Mouse (Mus musculus) stomach, embryonic 16.5 days (tissue): ENCODE measurements around the gene Kcnk3. TPM values are rescaled to one million over a fixed set of nuclear protein-coding genes. Genes with fewer than 3 reads are reported as not detected.

Source experiments
- ATAC-seq: fragments of 200-750 bp; cut with Nextera tagmentation; 2 replicates; pipeline ENCODE4 v1.8.0; 2017; ENCODE audit warnings: moderate number of reproducible peaks, moderate TSS enrichment; ENCODE audit not compliant: insufficient read depth, low FRiP score
- H3K27ac ChIP-seq: fragments of 300-500 bp; sonication (generic); 2 replicates; pipeline ENCODE4 v1.5.1; 2014; ENCODE audit warnings: low read length
- H3K27me3 ChIP-seq: fragments of 300-500 bp; sonication (generic); 2 replicates; pipeline ENCODE4 v1.6.1; 2014; ENCODE audit warnings: low read length, control low read depth, mixed read lengths; ENCODE audit not compliant: control insufficient read depth, insufficient read depth
- H3K36me3 ChIP-seq: fragments of 300-500 bp; sonication (generic); 2 replicates; pipeline ENCODE4 v1.6.1; 2014; ENCODE audit warnings: low read length; ENCODE audit not compliant: control insufficient read depth, insufficient read depth
- H3K4me1 ChIP-seq: fragments of 300-500 bp; sonication (generic); 2 replicates; pipeline ENCODE4 v1.6.1; 2014; ENCODE audit warnings: low read length, control low read depth, mixed read lengths; ENCODE audit not compliant: control insufficient read depth, insufficient read depth
- H3K4me2 ChIP-seq: fragments of 300-500 bp; sonication (generic); 2 replicates; pipeline ENCODE4 v1.6.1; 2014; ENCODE audit warnings: low read depth, low read length, mixed read lengths
- H3K4me3 ChIP-seq: fragments of 300-500 bp; sonication (generic); replicated peaks from 2 replicates; pipeline ENCODE4 v1.5.1; 2014; ENCODE audit warnings: mild to moderate bottlenecking, low read length
- H3K9ac ChIP-seq: fragments of 300-500 bp; sonication (generic); 2 replicates; pipeline ENCODE4 v1.6.1; 2014; ENCODE audit warnings: low read length
- H3K9me3 ChIP-seq: fragments of 300-500 bp; sonication (generic); replicated peaks from 2 replicates; pipeline ENCODE4 v1.6.1; 2016; ENCODE audit warnings: low read length, control low read depth; ENCODE audit not compliant: control insufficient read depth
- WGBS: fragments of 180-500 bp; shearing (Covaris S2); extraction: QIAGEN DNeasy Blood & Tissue Kit; methylation state at CpG from one replicate; pipeline ENCODE4 v1.1.7; 2014; 5-methylcytosine and 5-hydroxymethylcytosine counted together
- polyA plus RNA-seq: library from polyadenylated mRNA; unstranded; fragments of >200 nt; fragmentation: Nextera tagmentation; extraction: Ambion mirVana; gene quantifications from 2 replicates; pipeline ENCODE4 v1.2.1, GENCODE M21; 2015

The Kcnk3 gene
- polyA plus RNA-seq, 1 experiment from 2014 or later: 7.0 TPM

DNA sequence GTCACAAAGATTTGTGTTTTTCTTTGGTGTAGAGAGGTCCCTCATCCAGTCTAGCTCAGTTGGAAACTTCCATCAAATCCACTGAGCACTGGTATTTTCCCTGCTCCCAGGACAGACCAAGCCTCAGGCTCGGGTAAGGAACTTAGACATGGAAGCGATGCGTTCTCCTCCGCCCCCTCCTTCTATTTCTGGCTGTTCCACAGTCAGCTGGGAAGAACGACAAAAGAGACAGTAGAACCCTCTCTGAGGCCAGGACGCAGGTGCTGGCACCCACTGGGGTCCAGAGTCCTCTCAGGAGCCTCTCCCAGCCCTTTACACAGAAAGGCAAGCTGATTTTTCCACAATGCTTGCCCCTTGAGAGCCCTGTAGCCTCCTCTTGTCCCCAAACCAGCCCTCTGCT lies 42.4 kb downstream of the Kcnk3 start:
- 80% methylated on average over 6 of the region's 6 CpGs for WGBS

DNA sequence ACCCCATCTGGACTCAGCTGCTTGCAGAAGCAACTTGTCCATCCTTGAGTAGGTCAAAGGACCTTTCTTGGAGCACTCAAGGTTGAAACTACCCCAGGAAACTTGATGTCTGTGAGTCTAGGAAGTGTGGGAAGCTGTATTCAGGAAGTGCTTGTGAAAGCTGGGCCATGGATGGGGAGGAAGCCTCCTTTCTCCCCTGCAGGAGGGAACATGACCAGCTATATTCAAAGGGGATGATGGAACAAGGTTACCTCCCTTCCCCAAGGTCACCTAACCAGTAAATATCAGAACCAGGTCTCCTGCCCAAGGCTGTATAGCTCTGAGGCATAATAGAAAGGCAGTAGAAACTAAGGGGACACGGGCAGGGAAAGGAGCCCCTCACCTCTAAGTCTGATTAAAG lies 44.2 kb downstream of the Kcnk3 start:
- no peak for ATAC-seq
- no peak overlapping the region for H3K27ac ChIP-seq
- 72% methylated on average over 1 of the region's 1 CpGs for whole genome bisulfite sequencing
- H3K4me1 ChIP-seq: no peaks in the 10 kb centered on the region
- H3K36me3 ChIP-seq: no peaks in the 10 kb centered on the region
- no peak overlapping the region for H3K4me3 ChIP-seq
- H3K4me2 ChIP-seq: no peak overlapping the region
- H3K9ac ChIP-seq: no peak overlapping the region
- no peaks in the 10 kb centered on the region for H3K9me3 ChIP-seq
- no peaks in the 10 kb centered on the region for H3K27me3 ChIP-seq

More for the DNA sequence above, 42.4 kb downstream of the Kcnk3 start:
- Histone ChIP-seq H3K9ac (no peak overlapping the region), H3K4me1 (no peaks in the 10 kb centered on the region), H3K27me3 (no peaks in the 10 kb centered on the region), H3K4me2 (no peak overlapping the region), H3K36me3 (no peaks in the 10 kb centered on the region), H3K4me3 (no peak overlapping the region), H3K9me3 (no peaks in the 10 kb centered on the region), H3K27ac (no peak overlapping the region)
- no peak for ATAC-seq

- H3K36me3 ChIP-seq: no peaks in the 10 kb centered on the region
- no peaks in the 10 kb centered on the region for H3K27me3 ChIP-seq
- no peak overlapping the region for H3K9ac ChIP-seq
- no peak overlapping the region; the same call in 1 of the 2 replicates for H3K27ac ChIP-seq
- no peaks in the 10 kb centered on the region for H3K4me1 ChIP-seq
- H3K4me2 ChIP-seq: no peak overlapping the region
- H3K9me3 ChIP-seq: no peaks in the 10 kb centered on the region
- no peak for ATAC-seq
- H3K4me3 ChIP-seq: no peak overlapping the region
- 36% methylated on average over 7 of the region's 7 CpGs for WGBS
Measured at GRCm38 (mm10) chr5:30636994-30637393, 49.0 kb downstream of the Kcnk3 start.

DNA sequence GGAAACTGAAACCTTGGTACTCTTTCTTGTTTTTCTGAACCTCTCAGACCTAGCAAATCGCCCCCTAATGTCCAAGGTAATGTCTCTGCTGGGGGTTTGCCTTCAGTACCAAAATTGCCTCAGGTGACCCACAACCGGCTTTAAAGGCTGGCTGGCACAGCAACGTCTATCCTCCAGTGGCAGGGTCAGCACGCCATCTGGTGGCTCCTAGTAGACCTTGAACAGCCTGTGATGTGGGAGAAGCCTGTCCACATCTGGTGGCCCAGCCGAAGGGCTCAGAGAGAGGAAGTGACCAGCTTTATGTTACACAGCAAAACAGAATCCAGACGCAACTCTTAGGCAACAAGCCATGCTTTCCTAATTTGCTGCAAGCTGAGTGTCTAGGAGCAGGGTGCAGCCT lies 50.1 kb downstream of the Kcnk3 start:
- under 1% methylated on average over 6 of the region's 6 CpGs for WGBS
- no peaks in the 10 kb centered on the region for H3K36me3 ChIP-seq
- H3K9ac ChIP-seq: no peak overlapping the region
- H3K4me2 ChIP-seq: no peak overlapping the region
- H3K27me3 ChIP-seq: no peaks in the 10 kb centered on the region
- H3K4me1 ChIP-seq: no peaks in the 10 kb centered on the region
- H3K27ac ChIP-seq: no peak overlapping the region
- H3K9me3 ChIP-seq: no peaks in the 10 kb centered on the region
- H3K4me3 ChIP-seq: no peak overlapping the region
- ATAC-seq: peak; percentile 56; the same call in 1 of the 2 replicates

DNA sequence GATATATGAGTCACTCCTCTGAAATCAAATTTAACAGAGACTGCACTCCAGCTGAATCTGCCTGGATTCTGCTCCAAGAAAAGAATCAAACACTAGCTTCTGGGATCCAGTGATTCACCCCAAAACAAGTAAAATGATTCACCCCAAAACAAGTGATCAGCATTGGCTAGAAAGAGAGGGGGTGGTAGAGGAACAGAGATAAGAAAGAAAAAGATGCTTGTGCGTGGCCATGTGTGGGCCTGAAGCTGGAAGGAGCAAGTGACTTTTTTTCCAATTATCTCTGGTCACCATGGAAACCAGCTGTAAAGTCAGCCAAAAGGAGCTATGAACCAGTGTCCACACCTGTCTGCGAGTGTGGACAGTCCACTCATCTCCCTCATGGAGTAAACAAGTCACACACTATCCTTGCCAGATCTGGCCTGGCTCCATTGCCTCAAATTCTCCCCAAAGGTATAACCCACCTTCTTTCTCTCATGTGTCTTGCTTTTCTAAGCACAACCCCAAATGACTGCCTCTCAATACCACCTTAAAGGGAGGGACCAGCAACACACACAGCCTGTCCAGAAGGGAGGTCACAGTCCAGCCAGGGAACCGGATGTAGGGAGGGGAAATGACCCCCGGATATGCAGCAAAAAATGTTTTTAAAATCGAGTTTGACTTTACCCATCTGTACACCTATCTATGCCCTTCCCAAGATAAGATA lies 55.7 kb downstream of the Kcnk3 start:
- Histone ChIP-seq H3K9me3 (no peaks in the 10 kb centered on the region), H3K36me3 (no peaks in the 10 kb centered on the region), H3K27ac (no peak overlapping the region), H3K4me2 (no peak overlapping the region), H3K27me3 (no peaks in the 10 kb centered on the region), H3K4me1 (peaks cover 12% of the 10 kb centered on the region), H3K4me3 (no peak overlapping the region), H3K9ac (no peak overlapping the region)
- no peak for ATAC-seq
- WGBS: 53% methylated on average over 5 of the region's 5 CpGs

GRCm38 (mm10) chr5:30646036-30646435 lies 58.1 kb downstream of the Kcnk3 start:
- H3K36me3 ChIP-seq: no peaks in the 10 kb centered on the region
- no peak overlapping the region for H3K9ac ChIP-seq
- peaks cover 34% of the 10 kb centered on the region for H3K4me1 ChIP-seq
- H3K4me2 ChIP-seq: no peak overlapping the region
- H3K27ac ChIP-seq: no peak overlapping the region
- no peak overlapping the region for H3K4me3 ChIP-seq
- 59% methylated on average over 2 of the region's 2 CpGs for WGBS
- no peaks in the 10 kb centered on the region for H3K9me3 ChIP-seq
- no peak for ATAC-seq
- H3K27me3 ChIP-seq: no peaks in the 10 kb centered on the region

DNA sequence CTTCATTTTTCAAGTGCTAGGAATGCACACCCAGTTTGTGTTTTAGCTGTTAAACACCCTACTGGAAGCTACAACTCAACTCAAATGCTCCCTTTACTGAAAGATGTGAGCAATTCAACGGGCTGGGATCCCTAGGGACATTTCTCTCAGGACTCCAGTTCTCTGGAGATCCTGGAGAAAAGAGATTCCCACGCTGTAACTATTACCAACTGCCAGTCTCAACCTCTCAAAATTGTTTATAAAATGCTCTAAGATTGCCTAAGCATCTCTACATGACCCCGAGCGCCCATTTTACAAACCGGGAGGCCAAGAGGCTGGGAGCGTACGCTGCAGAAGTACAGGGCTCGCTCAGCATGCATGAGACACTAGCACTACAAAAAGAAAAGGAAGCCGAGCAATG lies 59.4 kb downstream of the Kcnk3 start:
- H3K4me2 ChIP-seq: peak overlapping the region; percentile 95
- no peaks in the 10 kb centered on the region for H3K27me3 ChIP-seq
- peak overlapping the region; percentile 71 for H3K4me3 ChIP-seq
- peak overlapping the region; percentile 85 for H3K9ac ChIP-seq
- no peaks in the 10 kb centered on the region for H3K36me3 ChIP-seq
- WGBS: 8% methylated on average over 9 of the region's 9 CpGs
- H3K27ac ChIP-seq: peak overlapping the region; percentile 81
- H3K9me3 ChIP-seq: no peaks in the 10 kb centered on the region
- H3K4me1 ChIP-seq: peaks cover 34% of the 10 kb centered on the region
- ATAC-seq: 0 out of 2 replicates have a peak, but pooled peaks have one; percentile 17

- peak; percentile 89 for ATAC-seq
- peak within 1 kb of the TSS; percentile 85 for H3K9ac ChIP-seq
- under 1% methylated on average over 38 of the region's 38 CpGs for WGBS
- H3K4me2 ChIP-seq: peak within 1 kb of the TSS; percentile 95
- H3K27ac ChIP-seq: peak within 1 kb of the TSS; percentile 81
- H3K4me1 ChIP-seq: peaks cover 34% of the 10 kb centered on the region
- no peaks in the 10 kb centered on the region for H3K36me3 ChIP-seq
- H3K27me3 ChIP-seq: no peaks in the 10 kb centered on the region
- no peaks in the 10 kb centered on the region for H3K9me3 ChIP-seq
- peak within 1 kb of the TSS; percentile 71 for H3K4me3 ChIP-seq
Measured at GRCm38 (mm10) chr5:30647815-30648560, 60.0 kb downstream of the Kcnk3 start, which contains the start of gene Slc35f6. Gene Slc35f6, plus strand, starts transcription at chr5:30647933.

DNA sequence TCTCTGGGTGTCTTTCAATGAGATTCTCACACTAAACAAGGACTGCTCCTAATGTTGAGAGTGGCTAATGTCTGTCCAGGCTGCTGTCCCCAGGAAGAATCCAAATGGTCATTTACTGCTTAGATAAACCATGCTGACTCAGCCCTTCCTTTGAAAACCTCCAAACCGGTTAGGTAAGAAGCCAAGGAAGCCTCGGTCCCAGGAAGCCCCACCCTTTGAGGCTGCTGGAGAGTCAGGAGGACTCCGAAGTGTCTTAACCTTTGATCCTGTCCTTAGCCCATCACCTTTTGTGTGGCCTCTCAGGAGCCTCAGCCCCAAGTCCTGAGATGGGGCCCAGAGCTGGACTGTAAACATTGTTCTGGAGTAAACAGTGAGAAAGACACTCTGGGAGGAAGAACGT lies 61.6 kb downstream of the Kcnk3 start:
- Histone ChIP-seq H3K4me3 (no peak overlapping the region), H3K36me3 (no peaks in the 10 kb centered on the region), H3K9me3 (no peaks in the 10 kb centered on the region), H3K27ac (no peak overlapping the region), H3K9ac (peak overlapping the region; percentile 85; the same call in 1 of the 2 replicates), H3K27me3 (no peaks in the 10 kb centered on the region), H3K4me1 (peaks cover 34% of the 10 kb centered on the region), H3K4me2 (peak overlapping the region; percentile 95)
- no peak for ATAC-seq
- WGBS: 40% methylated on average over 4 of the region's 4 CpGs
